Mouse (Mus musculus) brain, adult 2 months (tissue): ENCODE data around the gene Gng7.

Source experiments
- DNase-seq: peaks from one replicate; pipeline ENCODE4 v3.0.0; 2011; ENCODE audit warnings: low read depth, low spot score

Gng7 gene

GRCm38 (mm10) chr10:81025639-81026275, 11.0 kb upstream of the Gng7 start, which contains the start of gene Diras1:
Gene Diras1, minus strand, starts transcription at chr10:81025662.
- no peak for DNase-seq

- peak; percentile 49 for DNase-seq
Observed at GRCm38 (mm10) chr10:81025047-81025621, 10.4 kb upstream of the Gng7 start.

- DNase-seq: no peak
Observed at GRCm38 (mm10) chr10:81024346-81024937, 9.7 kb upstream of the Gng7 start.

- DNase-seq: peak; percentile 58
Observed at GRCm38 (mm10) chr10:81022744-81023143, 8.0 kb upstream of the Gng7 start.

- DNase-seq: peak; percentile 86
Observed at GRCm38 (mm10) chr10:81021547-81022110, 6.9 kb upstream of the Gng7 start.

- DNase-seq: peak; percentile 86
Observed at GRCm38 (mm10) chr10:81020207-81020606, 5.5 kb upstream of the Gng7 start.

- DNase-seq: no peak
Observed at GRCm38 (mm10) chr10:81019687-81020086, 4.9 kb upstream of the Gng7 start.

- DNase-seq: peak; percentile 88
Observed at GRCm38 (mm10) chr10:81018326-81018725, 3.6 kb upstream of the Gng7 start.

- peak; percentile 70 for DNase-seq
Observed at GRCm38 (mm10) chr10:81016645-81017044, 1.9 kb upstream of the Gng7 start.

- no peak for DNase-seq
Observed at GRCm38 (mm10) chr10:81015666-81016065, 921 bp upstream of the Gng7 start.

- DNase-seq: peak; percentile 88
Observed at GRCm38 (mm10) chr10:81010851-81011250, 3.9 kb downstream of the Gng7 start.

GRCm38 (mm10) chr10:81007240-81007639, 7.5 kb downstream of the Gng7 start:
- DNase-seq: no peak

GRCm38 (mm10) chr10:81006005-81006677, 8.6 kb downstream of the Gng7 start:
- peak; percentile 81 for DNase-seq

- DNase-seq: peak; percentile 89
Observed at GRCm38 (mm10) chr10:81001161-81001560, 13.6 kb downstream of the Gng7 start.

- no peak for DNase-seq
Observed at GRCm38 (mm10) chr10:81000197-81001062, 14.3 kb downstream of the Gng7 start.

GRCm38 (mm10) chr10:80999362-81000196, 15.2 kb downstream of the Gng7 start:
- DNase-seq: peak; percentile 94

- DNase-seq: peak; percentile 91
Observed at GRCm38 (mm10) chr10:80998778-80999177, 16.0 kb downstream of the Gng7 start.

GRCm38 (mm10) chr10:80998021-80998420, 16.7 kb downstream of the Gng7 start:
- peak; percentile 61 for DNase-seq

GRCm38 (mm10) chr10:80997332-80997731, 17.4 kb downstream of the Gng7 start:
- no peak for DNase-seq

GRCm38 (mm10) chr10:80996501-80996900, 18.2 kb downstream of the Gng7 start:
- no peak for DNase-seq
